Mouse (Mus musculus): ENCODE results near the gene Rgr.
A peak's percentile ranks its signal among the peaks of the same experiment; 100 is the strongest.

The Rgr gene

GRCm38 (mm10) chr14:37048914-37049410 is at the start of gene Rgr:
TSS of gene Rgr (minus strand) at chr14:37048964.
- DNase-seq (ENCODE audit: low spot score), result no peak

GRCm38 (mm10) chr14:37097956-37098530 is 49.3 kb upstream of the Rgr start, which contains the start of gene Cdhr1:
TSS of gene Cdhr1 (minus strand) at chr14:37098347.
- peak; percentile 66 for DNase-seq (ENCODE audit: low spot score)

- no peak for DNase-seq (ENCODE audit: low spot score)
Measured at GRCm38 (mm10) chr14:37095556-37095955, 46.8 kb upstream of the Rgr start.

DNA sequence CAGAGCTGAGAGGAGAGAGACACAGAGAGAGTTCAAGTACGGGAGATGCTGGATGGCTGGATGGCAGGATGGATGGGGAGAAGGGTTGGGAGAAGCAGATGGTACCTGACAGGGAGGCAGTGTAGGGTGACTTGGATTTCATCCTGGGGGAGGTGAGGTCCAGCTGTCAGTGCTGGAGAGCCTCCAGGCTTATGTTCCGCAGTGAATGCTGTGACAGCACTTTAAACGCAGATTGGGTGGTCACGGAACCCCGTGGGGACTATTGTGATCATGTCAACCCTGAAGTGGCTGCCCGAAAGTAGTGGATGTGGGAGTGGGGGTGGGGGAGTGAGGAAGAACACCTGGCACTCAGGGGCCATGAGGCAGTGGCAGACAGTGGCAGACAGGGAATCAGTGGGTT is 45.7 kb upstream of the Rgr start:
- no peak for DNase-seq (ENCODE audit: low spot score)

DNA sequence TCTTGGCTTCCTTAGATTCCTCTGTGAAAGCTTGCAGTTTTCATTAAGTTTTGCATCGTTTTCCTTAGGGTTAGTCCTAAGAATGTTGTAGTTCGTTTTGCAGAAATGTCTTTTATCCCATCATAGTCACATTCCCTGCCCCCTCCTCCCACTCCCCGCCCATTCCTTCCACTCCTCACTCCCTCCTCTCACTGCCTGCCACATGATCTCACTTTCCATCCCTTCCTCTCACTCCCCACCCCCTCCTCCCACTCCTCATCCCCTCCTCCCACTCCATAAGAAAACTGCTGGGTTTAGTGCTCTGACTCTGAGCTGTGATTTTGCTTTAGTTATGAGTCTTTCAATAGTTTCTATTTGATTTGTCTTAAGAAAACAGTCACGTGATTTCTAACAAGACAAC is 35.0 kb upstream of the Rgr start:
- no peak for DNase-seq (ENCODE audit: low spot score)

GRCm38 (mm10) chr14:37080724-37081123 is 32.0 kb upstream of the Rgr start:
- no peak for DNase-seq (ENCODE audit: low spot score)

DNA sequence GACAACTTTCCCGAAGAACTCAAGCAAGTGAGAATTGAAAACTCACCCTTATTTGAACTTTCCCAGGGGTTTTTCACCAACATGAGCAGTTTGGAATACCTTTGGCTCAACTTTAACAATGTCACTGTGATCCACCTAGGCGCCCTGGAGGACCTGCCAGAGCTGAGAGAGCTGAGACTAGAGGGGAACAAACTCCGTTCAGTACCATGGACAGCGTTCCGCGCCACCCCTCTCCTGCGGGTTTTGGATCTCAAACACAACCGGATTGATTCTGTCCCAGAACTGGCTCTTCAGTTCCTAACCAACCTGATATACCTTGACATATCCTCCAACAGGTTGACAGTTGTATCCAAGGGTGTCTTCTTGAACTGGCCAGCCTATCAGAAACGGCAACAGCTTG is 19.8 kb upstream of the Rgr start:
- peak; percentile 79 for DNase-seq (ENCODE audit: low spot score)

DNA sequence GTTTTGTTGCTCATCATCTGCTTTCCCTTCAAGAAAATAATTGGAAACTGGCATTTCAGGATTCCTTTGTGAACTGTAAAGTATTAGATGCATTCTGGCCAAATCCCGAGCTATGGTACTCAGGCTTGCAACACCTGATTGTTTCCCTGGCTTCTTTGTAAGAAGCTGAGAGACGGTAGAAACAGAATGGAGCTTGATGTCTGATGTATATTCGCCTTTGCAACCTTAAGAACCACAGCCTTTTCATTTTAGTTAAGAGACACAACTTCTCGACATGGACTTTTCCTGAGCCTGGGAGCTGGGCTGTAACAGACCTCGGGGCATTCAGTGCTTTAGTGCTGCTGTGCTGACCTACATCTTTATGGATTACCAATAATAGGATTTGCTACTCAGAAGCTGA is 18.9 kb upstream of the Rgr start, which contains the start of gene Lrit2:
Gene Lrit2 (plus strand): TSS at position 301 of the 400 bp plus-strand sequence.
- DNase-seq (ENCODE audit: low spot score), result no peak

- no peak for DNase-seq (ENCODE audit: low spot score)
Measured at GRCm38 (mm10) chr14:37066636-37067035, 17.9 kb upstream of the Rgr start.

- no peak for DNase-seq (ENCODE audit: low spot score)
Measured at GRCm38 (mm10) chr14:37064849-37065248, 16.1 kb upstream of the Rgr start.

- no peak for DNase-seq (ENCODE audit: low spot score)
Measured at GRCm38 (mm10) chr14:37034432-37034831, 14.3 kb downstream of the Rgr start.

DNA sequence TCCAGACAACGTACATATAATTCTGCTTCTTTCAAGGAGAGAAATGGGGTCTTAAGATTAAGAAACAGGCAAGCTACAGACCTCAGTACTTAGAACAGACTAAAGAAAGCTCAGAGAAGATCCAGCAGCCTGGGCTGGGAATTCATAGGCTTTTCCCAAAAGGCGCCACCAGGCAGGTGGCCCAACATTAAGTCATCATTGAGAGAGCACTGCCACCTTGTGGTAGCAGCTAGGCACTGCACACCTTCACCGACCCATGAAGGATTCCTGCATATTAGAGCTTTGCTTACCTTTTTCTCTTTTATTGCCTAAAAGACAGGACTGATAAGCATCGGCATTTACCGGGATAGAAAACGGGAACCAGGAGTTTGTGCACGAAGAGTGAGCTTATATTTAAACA is 15.5 kb downstream of the Rgr start:
- peak; percentile 84 for DNase-seq (ENCODE audit: low spot score)

DNA sequence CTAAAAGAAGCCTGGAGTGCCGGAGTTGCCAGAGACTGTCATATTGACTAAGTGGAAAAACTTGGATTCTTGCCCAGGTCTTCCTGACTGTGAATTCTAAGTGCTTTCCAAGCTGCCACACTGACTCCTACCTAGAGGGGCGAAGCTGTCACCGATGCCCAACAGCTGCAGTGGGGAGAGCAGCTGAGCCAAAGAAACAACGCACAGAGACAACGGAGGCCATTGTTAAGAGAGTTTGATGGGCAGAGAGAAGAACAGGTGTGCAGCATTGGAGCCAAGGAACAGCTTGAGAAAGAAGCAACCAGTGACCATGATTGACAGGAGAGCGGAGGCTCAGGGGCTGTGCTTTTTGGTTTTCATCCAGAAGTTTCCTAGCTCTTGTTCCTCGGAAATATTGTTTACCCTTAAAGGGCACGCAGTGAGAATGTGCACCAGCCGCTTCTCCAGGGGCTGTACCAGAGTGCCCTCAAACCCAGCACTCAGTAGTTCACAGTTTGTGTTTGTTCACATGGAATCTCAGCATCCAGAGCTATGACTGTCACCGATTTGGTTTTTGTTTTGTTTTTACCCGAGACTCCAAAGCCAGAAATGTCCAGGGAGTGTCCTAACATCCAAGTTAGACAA is 16.2 kb downstream of the Rgr start:
- DNase-seq (ENCODE audit: low spot score), result no peak

- DNase-seq (ENCODE audit: low spot score), result no peak
Measured at GRCm38 (mm10) chr14:37028555-37028954, 20.2 kb downstream of the Rgr start.

DNA sequence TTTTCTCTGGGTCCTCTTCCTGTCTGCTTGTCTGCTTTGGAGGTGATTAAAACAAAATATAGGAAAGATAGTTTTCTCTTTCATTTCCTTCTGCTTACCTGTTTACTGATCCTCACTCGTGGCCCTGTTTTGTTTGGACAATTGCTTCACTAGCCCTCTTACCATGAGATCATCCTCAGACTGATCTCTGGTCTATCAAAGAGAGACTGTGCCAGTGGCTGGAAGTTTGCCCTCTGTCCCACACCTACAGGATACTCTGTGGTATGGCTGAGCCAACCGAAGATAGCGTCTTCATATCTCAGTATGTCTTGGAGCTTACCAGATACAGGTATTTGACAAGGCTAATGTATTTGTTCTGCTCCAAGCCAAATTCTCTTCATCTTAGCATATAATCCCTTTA is 20.8 kb downstream of the Rgr start:
- no peak for DNase-seq (ENCODE audit: low spot score)

DNA sequence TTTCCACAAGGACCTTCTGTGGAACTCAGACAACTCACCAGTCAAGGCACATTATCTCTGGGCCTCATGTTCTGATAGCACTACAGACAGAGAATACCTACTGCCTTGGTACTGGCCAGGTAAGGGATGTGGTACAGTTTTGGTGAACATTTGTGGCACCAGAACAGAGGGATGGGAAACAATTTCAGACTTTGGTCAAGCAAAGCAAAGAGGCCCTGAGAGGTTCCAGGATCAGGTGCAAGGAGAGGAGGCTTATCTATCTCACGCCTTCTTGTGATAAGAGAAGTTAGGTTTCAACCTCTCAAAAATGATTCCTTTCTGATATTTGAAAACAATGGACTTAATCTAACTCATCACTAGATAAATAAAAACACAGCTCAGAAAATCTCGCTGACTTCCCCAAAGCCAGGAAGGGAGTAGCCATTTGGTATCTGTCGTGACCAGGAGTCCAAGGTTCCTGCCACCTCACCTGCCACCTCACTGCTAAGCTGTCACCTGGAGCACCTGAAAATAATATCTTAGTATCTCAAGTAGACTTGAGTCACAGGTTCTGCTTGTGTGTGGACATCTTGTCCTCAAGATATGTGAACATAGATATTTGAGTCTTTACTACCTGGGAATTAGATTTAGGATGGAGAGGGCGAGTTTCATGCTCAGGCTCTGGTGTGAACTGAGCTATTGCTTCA is 21.4 kb downstream of the Rgr start:
- no peak for DNase-seq (ENCODE audit: low spot score)

DNA sequence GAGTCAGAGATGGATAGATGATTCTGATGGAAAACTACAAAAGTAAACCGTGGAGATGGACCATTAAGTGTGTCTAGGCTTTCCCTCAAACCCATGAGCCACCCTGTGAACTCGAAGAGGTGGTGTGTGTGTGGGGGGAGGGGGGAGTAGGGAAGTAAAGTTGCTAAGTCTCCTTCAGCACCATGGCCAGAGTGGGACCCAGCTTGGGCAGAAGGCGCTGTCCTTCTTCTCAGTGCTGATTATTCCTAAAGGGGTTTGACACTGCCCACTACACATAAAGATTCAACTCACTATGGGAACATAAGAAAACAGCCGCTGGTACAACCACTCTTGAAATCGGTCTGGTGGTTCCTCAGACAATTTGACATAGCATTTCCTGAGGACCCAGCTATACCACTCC is 32.9 kb downstream of the Rgr start:
- DNase-seq (ENCODE audit: low spot score), result peak; percentile 69

GRCm38 (mm10) chr14:37013644-37014043 is 35.1 kb downstream of the Rgr start:
- no peak for DNase-seq (ENCODE audit: low spot score)

DNA sequence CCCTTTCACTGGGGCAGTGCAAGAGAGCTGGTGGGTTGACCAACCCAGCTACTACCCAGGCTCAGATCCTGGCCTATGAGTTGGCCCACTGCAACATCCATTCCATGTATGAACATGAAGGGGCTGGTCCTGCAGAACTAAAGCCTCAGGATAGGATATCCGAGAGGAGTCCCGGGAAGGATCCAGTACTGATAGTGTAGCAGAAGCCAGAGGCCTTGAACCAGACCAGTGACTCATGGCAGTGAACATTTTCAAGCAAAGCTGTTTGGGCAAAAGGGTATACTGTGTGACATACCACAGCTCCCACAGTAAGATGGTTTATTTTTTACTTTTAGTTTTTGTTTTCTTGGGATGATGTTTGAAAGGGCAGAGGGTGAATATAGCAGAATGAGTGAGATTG is 39.1 kb downstream of the Rgr start:
- DNase-seq (ENCODE audit: low spot score), result no peak

DNA sequence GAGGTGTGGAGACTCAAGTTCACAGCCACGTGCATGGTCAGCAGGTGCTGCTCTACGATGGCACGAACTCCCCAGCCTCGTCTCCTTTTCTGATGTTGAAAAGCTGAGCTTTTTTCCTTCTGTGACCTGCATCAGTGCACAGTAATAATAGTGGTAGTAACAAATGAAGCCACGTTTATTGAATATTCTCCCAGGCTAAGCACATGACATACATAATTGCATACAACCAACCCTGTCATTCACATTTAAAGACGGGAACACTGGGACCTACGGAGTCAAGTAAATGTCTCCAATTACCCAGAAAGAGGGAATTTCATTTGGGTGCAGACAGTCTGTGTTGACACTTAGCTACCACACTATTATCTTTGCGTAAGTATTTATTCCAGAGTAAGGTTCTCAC is 42.3 kb downstream of the Rgr start:
- no peak for DNase-seq (ENCODE audit: low spot score)

DNA sequence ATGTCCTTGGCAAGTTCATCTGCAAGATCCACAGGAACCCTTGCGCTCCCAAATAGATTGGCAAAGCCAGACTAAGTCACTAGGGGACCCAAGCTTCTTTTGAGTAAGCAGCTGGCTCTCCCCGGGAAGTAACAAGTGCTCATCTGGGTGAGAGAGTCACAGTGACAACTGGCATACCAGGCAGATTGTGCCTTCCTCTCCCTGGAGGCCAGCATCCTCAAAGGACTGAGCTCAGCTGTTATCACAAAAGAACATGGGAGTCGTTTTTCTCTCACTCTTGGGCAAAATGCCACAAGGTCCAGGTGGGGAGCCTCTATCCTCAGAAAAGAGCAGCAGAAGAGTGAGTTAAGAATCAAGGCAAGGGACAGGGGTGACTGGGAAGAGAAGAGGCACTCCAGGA is 42.9 kb downstream of the Rgr start:
- DNase-seq (ENCODE audit: low spot score), result no peak

- no peak for DNase-seq (ENCODE audit: low spot score)
Measured at GRCm38 (mm10) chr14:37003431-37004095, 45.2 kb downstream of the Rgr start.

GRCm38 (mm10) chr14:37002852-37003251 is 45.9 kb downstream of the Rgr start:
- no peak for DNase-seq (ENCODE audit: low spot score)
